Mouse (Mus musculus) midbrain, embryonic 15.5 days (tissue): Measurements from ENCODE around the gene Tmc2. TPM values are rescaled to one million over a fixed set of nuclear protein-coding genes. Genes with fewer than 3 reads are reported as not detected.

Experiments used
- ATAC-seq: fragments of 200-750 bp; cut with Nextera tagmentation; replicated peaks from 2 replicates; pipeline ENCODE4 v1.8.0; 2017; ENCODE audit warnings: moderate TSS enrichment
- H3K27ac ChIP-seq: fragments of 300-500 bp; sonication (generic); 2 replicates; pipeline ENCODE4 v1.5.1; 2015; ENCODE audit warnings: mild to moderate bottlenecking, inconsistent platforms
- H3K27me3 ChIP-seq: fragments of 300-500 bp; sonication (generic); replicated peaks from 2 replicates; pipeline ENCODE4 v1.6.1; 2015; ENCODE audit warnings: inconsistent platforms
- H3K36me3 ChIP-seq: fragments of 300-500 bp; sonication (generic); replicated peaks from 2 replicates; pipeline ENCODE4 v1.6.1; 2015; ENCODE audit warnings: inconsistent platforms
- H3K4me1 ChIP-seq: fragments of 300-500 bp; sonication (generic); 2 replicates; pipeline ENCODE4 v1.6.1; 2015; ENCODE audit warnings: inconsistent platforms
- H3K4me2 ChIP-seq: fragments of 300-500 bp; sonication (generic); 2 replicates; pipeline ENCODE4 v1.6.1; 2015; ENCODE audit warnings: inconsistent platforms, mild to moderate bottlenecking, moderate library complexity
- H3K4me3 ChIP-seq: fragments of 300-500 bp; sonication (generic); 2 replicates; pipeline ENCODE4 v1.5.1; 2015; ENCODE audit warnings: mild to moderate bottlenecking, inconsistent platforms
- H3K9ac ChIP-seq: fragments of 300-500 bp; sonication (generic); 2 replicates; pipeline ENCODE4 v1.6.1; 2015; ENCODE audit warnings: mild to moderate bottlenecking, inconsistent platforms
- H3K9me3 ChIP-seq: fragments of 300-500 bp; sonication (generic); 2 replicates; pipeline ENCODE4 v1.6.1; 2016; ENCODE audit warnings: inconsistent platforms
- WGBS: fragments of 180-500 bp; shearing (Covaris S2); methylation state at CpG from one replicate; pipeline ENCODE4 v1.1.7; 2015; ENCODE audit warnings: mixed read lengths; 5-methylcytosine and 5-hydroxymethylcytosine counted together
- polyA plus RNA-seq: library from polyadenylated mRNA; unstranded; fragments of >200 nt; fragmentation: Nextera tagmentation; extraction: Ambion mirVana; gene quantifications from 2 replicates; pipeline ENCODE4 v1.2.1, GENCODE M21; 2015

Gene Tmc2
- not detected in 2 replicates for polyA plus RNA-seq

DNA sequence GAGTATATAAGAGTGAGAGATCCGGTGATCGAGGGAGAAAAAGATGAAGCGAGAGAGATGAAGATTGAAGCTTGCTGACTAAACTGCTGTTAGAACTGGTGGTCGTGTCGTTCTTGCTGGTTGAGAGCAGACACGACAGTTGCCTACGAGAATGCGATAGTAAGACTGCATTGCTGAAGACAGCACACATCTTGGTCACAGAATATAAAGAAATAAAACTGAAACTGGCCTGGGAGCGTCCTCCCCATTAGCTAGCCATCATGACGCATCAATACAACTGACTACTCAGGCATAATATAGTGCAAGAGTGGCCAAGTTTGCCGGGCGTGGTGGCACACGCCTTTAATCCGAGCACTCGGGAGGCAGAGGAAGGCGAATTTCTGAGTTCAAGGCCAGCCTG, at the start of gene Tmc2:
TSS of gene Tmc2 (plus strand) at position 301 of the 400 bp plus-strand sequence.
- no peak for ATAC-seq
- H3K9ac ChIP-seq, result no peak within 1 kb of the TSS
- H3K27me3 ChIP-seq, result no peaks in the 10 kb centered on the region
- 96% methylated on average over 16 of the region's 16 CpGs for WGBS
- H3K36me3 ChIP-seq, result no peaks in the 10 kb centered on the region
- H3K27ac ChIP-seq, result no peak within 1 kb of the TSS
- H3K4me1 ChIP-seq, result no peaks in the 10 kb centered on the region
- H3K4me3 ChIP-seq, result no peak within 1 kb of the TSS
- no peak within 1 kb of the TSS for H3K4me2 ChIP-seq
- H3K9me3 ChIP-seq, result no peaks in the 10 kb centered on the region

GRCm38 (mm10) chr2:130146089-130146668, 48.8 kb upstream of the Tmc2 start:
- ATAC-seq, result 0 out of 2 replicates have a peak, but pooled peaks have one; percentile 60
- Histone ChIP-seq H3K4me2 (no peak overlapping the region), H3K36me3 (no peaks in the 10 kb centered on the region), H3K4me1 (no peaks in the 10 kb centered on the region), H3K9ac (no peak overlapping the region), H3K9me3 (no peaks in the 10 kb centered on the region), H3K4me3 (no peak overlapping the region), H3K27ac (0 out of 2 replicates have a peak overlapping the region, but pooled peaks have one; percentile 34), H3K27me3 (no peaks in the 10 kb centered on the region)
- 62% methylated on average over 5 of the region's 5 CpGs for WGBS

DNA sequence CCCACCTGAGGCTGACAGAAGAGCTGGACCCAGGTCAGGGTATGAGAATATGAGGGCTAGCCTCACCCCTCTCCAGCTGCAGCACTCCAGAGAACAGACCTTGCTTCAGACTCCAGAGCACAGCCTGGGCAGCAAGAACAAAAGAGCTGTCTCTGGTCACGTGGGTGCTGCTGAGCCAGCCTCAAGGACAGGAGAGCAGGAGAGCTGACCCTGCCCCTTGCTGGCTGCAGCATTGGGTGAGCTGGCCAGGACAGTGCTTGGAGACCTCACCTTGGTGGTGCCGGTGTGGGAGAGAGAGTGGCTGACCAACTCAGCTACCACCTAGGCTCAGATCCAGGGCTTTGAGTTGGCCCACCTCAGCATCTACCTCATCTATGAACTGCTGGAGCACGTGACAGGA, 39.8 kb upstream of the Tmc2 start:
- no peak overlapping the region for H3K4me2 ChIP-seq
- no peaks in the 10 kb centered on the region for H3K9me3 ChIP-seq
- no peak for ATAC-seq
- H3K27me3 ChIP-seq, result no peaks in the 10 kb centered on the region
- H3K9ac ChIP-seq, result no peak overlapping the region
- no peak overlapping the region for H3K4me3 ChIP-seq
- no peaks in the 10 kb centered on the region for H3K36me3 ChIP-seq
- 73% methylated on average over 3 of the region's 3 CpGs for WGBS
- peaks cover 5% of the 10 kb centered on the region; the same call in 1 of the 2 replicates for H3K4me1 ChIP-seq
- H3K27ac ChIP-seq, result no peak overlapping the region

- ATAC-seq, result no peak
- Histone ChIP-seq H3K27me3 (no peaks in the 10 kb centered on the region), H3K27ac (no peak overlapping the region), H3K9me3 (no peaks in the 10 kb centered on the region), H3K9ac (no peak overlapping the region), H3K4me2 (no peak overlapping the region), H3K4me1 (peaks cover 5% of the 10 kb centered on the region; the same call in 1 of the 2 replicates), H3K4me3 (no peak overlapping the region), H3K36me3 (no peaks in the 10 kb centered on the region)
Measured at GRCm38 (mm10) chr2:130155851-130156250, 39.1 kb upstream of the Tmc2 start.

GRCm38 (mm10) chr2:130157231-130158087, 37.5 kb upstream of the Tmc2 start:
- peak; percentile 55 for ATAC-seq
- no peaks in the 10 kb centered on the region for H3K9me3 ChIP-seq
- no peaks in the 10 kb centered on the region for H3K27me3 ChIP-seq
- 48% methylated on average over 14 of the region's 14 CpGs for WGBS
- no peaks in the 10 kb centered on the region for H3K36me3 ChIP-seq
- no peak overlapping the region for H3K9ac ChIP-seq
- no peak overlapping the region for H3K4me2 ChIP-seq
- no peak overlapping the region for H3K4me3 ChIP-seq
- H3K4me1 ChIP-seq, result peaks cover 5% of the 10 kb centered on the region; the same call in 1 of the 2 replicates
- peak overlapping the region; percentile 12 for H3K27ac ChIP-seq

DNA sequence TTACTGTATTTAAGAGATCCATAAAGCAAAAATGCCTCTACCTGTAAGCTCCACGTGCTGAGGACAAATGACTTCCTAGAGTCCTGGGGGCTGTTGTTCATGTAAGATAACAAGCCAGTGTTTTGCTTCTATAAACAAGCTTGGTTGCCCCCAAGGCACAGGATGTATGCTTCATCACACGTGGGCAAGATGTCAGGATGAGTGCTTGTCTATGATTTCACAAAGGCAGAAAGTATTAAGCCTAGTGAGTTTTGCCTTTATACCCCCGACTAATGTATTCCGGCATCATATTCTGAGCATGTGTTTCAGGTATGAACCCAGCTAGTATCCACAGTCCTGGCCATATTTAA, 36.9 kb upstream of the Tmc2 start:
- no peak overlapping the region for H3K4me2 ChIP-seq
- no peak overlapping the region for H3K9ac ChIP-seq
- WGBS, result 50% methylated on average over 4 of the region's 4 CpGs
- peaks cover 5% of the 10 kb centered on the region; the same call in 1 of the 2 replicates for H3K4me1 ChIP-seq
- ATAC-seq, result peak; percentile 43; the same call in 1 of the 2 replicates
- no peaks in the 10 kb centered on the region for H3K9me3 ChIP-seq
- no peak overlapping the region for H3K4me3 ChIP-seq
- H3K36me3 ChIP-seq, result no peaks in the 10 kb centered on the region
- H3K27me3 ChIP-seq, result no peaks in the 10 kb centered on the region
- peak overlapping the region; percentile 12 for H3K27ac ChIP-seq

GRCm38 (mm10) chr2:130162701-130163100, 32.3 kb upstream of the Tmc2 start:
- 90% methylated on average over 5 of the region's 5 CpGs for WGBS

GRCm38 (mm10) chr2:130166311-130167214, 28.4 kb upstream of the Tmc2 start:
- H3K27me3 ChIP-seq, result no peaks in the 10 kb centered on the region
- no peak overlapping the region for H3K4me3 ChIP-seq
- no peak overlapping the region for H3K9ac ChIP-seq
- H3K9me3 ChIP-seq, result no peaks in the 10 kb centered on the region
- WGBS, result 52% methylated on average over 9 of the region's 9 CpGs
- H3K4me2 ChIP-seq, result no peak overlapping the region
- ATAC-seq, result peak; percentile 84
- peaks cover 5% of the 10 kb centered on the region for H3K4me1 ChIP-seq
- peaks cover 11% of the 10 kb centered on the region; the same call in 1 of the 2 replicates for H3K36me3 ChIP-seq
- H3K27ac ChIP-seq, result 0 out of 2 replicates have a peak overlapping the region, but pooled peaks have one; percentile 42

More at GRCm38 (mm10) chr2:130162701-130163100, 32.3 kb upstream of the Tmc2 start:
- Histone ChIP-seq H3K27me3 (no peaks in the 10 kb centered on the region), H3K9ac (no peak overlapping the region), H3K27ac (no peak overlapping the region), H3K4me3 (no peak overlapping the region), H3K4me2 (no peak overlapping the region), H3K36me3 (0 out of 2 replicates have a peak, but pooled peaks cover 2% of the 10 kb centered on the region), H3K4me1 (peaks cover 10% of the 10 kb centered on the region), H3K9me3 (no peaks in the 10 kb centered on the region)
- no peak for ATAC-seq

- no peaks in the 10 kb centered on the region for H3K27me3 ChIP-seq
- peaks cover 24% of the 10 kb centered on the region for H3K36me3 ChIP-seq
- H3K4me2 ChIP-seq, result no peak overlapping the region
- no peak for ATAC-seq
- 47% methylated on average over 3 of the region's 3 CpGs for WGBS
- H3K9ac ChIP-seq, result no peak overlapping the region
- H3K9me3 ChIP-seq, result no peaks in the 10 kb centered on the region
- no peak overlapping the region for H3K4me3 ChIP-seq
- peaks cover 5% of the 10 kb centered on the region for H3K4me1 ChIP-seq
- H3K27ac ChIP-seq, result no peak overlapping the region
Measured at GRCm38 (mm10) chr2:130167861-130168260, 27.1 kb upstream of the Tmc2 start.

DNA sequence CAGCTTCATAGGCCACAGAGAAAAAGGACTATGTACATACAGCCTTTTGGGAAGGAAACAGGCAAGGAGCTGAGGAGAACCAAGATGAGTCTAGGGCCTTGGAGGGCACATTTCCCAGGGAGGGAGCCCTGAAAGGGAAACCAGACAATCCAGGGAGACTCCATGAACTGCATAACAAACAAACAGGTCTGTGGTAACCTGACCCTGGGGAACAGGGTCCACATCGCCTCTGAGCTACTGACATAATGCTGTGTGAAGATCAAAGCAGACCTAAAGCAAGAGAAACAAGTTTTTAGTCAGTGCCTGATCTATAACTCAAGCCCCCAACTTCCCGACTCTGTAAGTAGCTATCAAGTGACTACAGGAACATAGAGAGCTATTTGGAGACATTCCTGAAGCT, 23.3 kb upstream of the Tmc2 start:
- peaks cover 48% of the 10 kb centered on the region for H3K36me3 ChIP-seq
- no peaks in the 10 kb centered on the region for H3K27me3 ChIP-seq
- 87% methylated on average over 2 of the region's 2 CpGs for WGBS
- H3K4me1 ChIP-seq, result peaks cover 5% of the 10 kb centered on the region
- no peaks in the 10 kb centered on the region for H3K9me3 ChIP-seq
- no peak overlapping the region for H3K4me3 ChIP-seq
- no peak for ATAC-seq
- no peak overlapping the region for H3K27ac ChIP-seq
- H3K4me2 ChIP-seq, result no peak overlapping the region
- no peak overlapping the region for H3K9ac ChIP-seq

DNA sequence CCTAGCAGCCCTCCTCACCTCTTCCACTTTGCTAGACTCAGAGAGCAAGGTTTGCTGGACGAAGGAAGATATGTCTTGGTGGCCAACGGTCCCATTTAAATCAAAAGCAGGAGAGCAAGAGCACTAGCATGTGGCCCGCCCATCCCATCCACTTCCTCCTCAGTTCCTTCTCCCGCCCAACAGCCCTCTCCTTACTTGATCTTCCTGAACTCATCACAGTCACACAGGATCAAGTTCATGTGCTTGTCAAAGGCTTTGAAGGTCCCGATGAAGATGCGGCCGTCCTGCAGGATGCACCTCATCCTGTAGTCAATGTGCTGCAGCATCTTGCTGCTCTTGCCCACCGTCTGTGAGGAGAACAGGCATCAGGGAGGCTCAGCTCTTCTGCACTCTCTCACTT, 18.2 kb upstream of the Tmc2 start:
- peak overlapping the region; percentile 99; the same call in 1 of the 2 replicates for H3K9ac ChIP-seq
- WGBS, result 75% methylated on average over 8 of the region's 8 CpGs

DNA sequence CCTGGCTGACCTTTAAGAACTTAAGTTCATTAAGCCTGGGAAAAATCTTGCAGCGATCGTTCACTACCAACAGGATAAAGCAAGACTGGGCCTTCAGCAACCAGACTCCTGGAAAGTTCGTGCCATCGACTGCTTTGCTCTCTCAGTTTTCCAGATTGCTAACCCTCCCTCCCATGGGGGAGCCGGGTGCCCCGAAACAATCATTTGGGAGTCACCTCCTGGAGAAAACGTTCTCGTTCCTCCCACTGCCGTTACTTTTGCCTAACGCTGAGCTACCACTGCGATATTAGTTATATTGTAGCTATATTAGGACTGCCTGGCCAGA, 16.7 kb upstream of the Tmc2 start:
- Histone ChIP-seq H3K9ac (peak overlapping the region; percentile 99), H3K4me2 (peak overlapping the region; percentile 76), H3K36me3 (peaks cover 19% of the 10 kb centered on the region), H3K4me1 (peaks cover 27% of the 10 kb centered on the region), H3K27ac (peak overlapping the region; percentile 96), H3K9me3 (no peaks in the 10 kb centered on the region), H3K27me3 (no peaks in the 10 kb centered on the region), H3K4me3 (peak overlapping the region; percentile 97)
- under 1% methylated on average over 11 of the region's 11 CpGs for WGBS
- no peak for ATAC-seq

More for the DNA sequence above, 18.2 kb upstream of the Tmc2 start:
- no peak overlapping the region for H3K27ac ChIP-seq
- H3K36me3 ChIP-seq, result peaks cover 35% of the 10 kb centered on the region
- ATAC-seq, result no peak
- no peaks in the 10 kb centered on the region for H3K9me3 ChIP-seq
- H3K4me2 ChIP-seq, result peak overlapping the region; percentile 76; the same call in 1 of the 2 replicates
- no peak overlapping the region for H3K4me3 ChIP-seq
- H3K27me3 ChIP-seq, result no peaks in the 10 kb centered on the region
- peaks cover 27% of the 10 kb centered on the region for H3K4me1 ChIP-seq
